Mouse (Mus musculus) gastrocnemius, postnatal 14 days (tissue): ENCODE data around the gene Itgax. TPM values are rescaled to one million over a fixed set of nuclear protein-coding genes. Genes with fewer than 3 reads are reported as not detected.
"Not testable (repeated sequence)": the region's sequence is repeated elsewhere in the genome, so short reads cannot be mapped to it uniquely, and the experiment has no call there.

Experiments
- DNase-seq: peaks from one replicate; pipeline ENCODE4 v3.0.0; 2021; ENCODE audit warnings: mixed read lengths
- intact Hi-C: fragments of 180-260 bp; cut with DNase I; formaldehyde crosslinking; loops from one replicate; pipeline ENCODE4 v1.15.1; 2025; ENCODE audit warnings: low total_unique reads
- total RNA-seq, 2 experiments: library from RNA; stranded (reverse); gene quantifications; 2 replicates each; pipeline ENCODE4 v1.2.3; 2021

Gene Itgax
- total RNA-seq, 2 experiments from 2014 or later, result 0.23 to 0.27 TPM

GRCm38 (mm10) chr7:128154924-128155323 lies 25.6 kb downstream of the Itgax start:
- DNase-seq, result no peak
- intact Hi-C loops, result no loop called here

DNA sequence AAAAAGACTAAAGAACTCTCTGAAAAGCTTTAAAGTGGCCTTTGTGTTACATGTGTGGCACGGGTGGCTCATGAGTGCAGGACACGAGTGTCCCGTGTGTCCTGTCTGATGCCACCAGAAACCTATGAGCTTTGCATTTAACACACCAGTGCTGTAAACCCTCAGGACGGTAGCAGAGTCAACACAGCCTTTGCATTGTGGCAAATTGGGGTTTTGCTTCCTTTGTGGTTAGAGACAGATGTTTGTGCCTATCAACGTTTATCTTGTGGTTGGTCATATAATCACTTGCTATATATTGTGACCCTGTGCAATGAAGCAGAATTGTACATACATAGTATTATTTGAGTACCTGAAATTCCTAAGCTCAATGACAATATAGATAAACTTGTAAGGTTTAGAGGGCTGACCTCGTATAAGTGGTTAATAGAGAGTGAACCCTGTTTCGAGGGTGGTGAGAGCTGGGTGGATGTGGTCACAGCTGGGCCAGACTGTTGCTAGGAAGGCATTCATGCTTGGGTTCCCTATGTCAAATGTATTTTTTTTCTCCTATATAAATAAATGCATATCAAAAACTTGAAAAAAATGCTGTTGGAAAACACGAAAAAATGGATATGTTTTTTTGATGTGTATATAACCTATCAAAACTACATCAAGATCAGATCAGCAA lies 29.5 kb downstream of the Itgax start:
- intact Hi-C loops, DNase-seq: not testable (repeated sequence)

GRCm38 (mm10) chr7:128164001-128164400 lies 34.7 kb downstream of the Itgax start:
- DNase-seq, result no peak
- intact Hi-C loops, result no loop called here

- intact Hi-C loops, result no loop called here
- no peak for DNase-seq
Observed at GRCm38 (mm10) chr7:128166391-128166790, 37.0 kb downstream of the Itgax start.

- no peak for DNase-seq
- intact Hi-C loops, result no loop called here
Observed at GRCm38 (mm10) chr7:128169996-128170395, 40.6 kb downstream of the Itgax start.

- no peak for DNase-seq
Observed at GRCm38 (mm10) chr7:128178385-128178784, 49.0 kb downstream of the Itgax start.

DNA sequence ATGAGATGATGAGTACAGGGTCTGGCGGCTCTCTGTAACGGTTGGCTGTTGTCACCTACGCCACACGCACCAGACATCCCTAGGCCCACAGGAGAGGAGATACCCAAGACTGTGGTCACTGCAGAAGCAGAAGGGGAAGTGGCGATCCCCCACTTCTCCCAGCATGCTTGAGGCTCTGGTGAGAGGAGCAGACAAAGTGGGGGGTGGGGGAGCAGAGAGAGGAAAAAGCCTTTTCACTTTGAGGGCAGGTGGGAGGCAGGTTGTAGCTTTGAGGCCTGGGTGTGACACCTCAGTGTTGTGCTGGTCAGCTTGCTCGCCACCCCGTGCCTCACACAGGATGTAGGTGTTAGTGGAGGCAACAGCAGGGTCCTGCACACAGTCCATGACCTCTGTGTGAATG lies 50.8 kb downstream of the Itgax start:
- intact Hi-C loops, result no loop called here
- DNase-seq, result no peak

More at GRCm38 (mm10) chr7:128178385-128178784, 49.0 kb downstream of the Itgax start:
- intact Hi-C loops, result no loop called here

DNA sequence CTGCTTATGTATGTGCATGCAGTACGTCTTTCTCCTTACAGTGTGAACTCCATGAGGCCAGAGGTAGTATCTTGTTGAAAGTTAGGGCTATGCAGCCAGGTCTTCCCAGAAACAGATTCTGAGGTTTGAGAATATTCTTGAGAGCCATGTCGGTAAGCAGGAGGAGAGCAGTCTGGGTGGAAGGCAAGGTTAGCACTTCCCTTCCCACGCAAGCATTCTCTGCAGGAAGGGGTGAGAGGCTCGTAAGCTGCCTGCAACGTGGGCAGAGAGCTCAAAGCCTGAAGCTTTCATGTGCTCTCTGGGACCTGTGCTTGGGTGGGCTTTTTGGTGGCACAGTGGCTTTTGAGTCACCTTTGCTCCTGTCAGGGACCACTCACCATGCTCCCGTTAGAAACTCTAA lies 51.2 kb downstream of the Itgax start:
- DNase-seq, result no peak
- intact Hi-C loops, result no loop called here

DNA sequence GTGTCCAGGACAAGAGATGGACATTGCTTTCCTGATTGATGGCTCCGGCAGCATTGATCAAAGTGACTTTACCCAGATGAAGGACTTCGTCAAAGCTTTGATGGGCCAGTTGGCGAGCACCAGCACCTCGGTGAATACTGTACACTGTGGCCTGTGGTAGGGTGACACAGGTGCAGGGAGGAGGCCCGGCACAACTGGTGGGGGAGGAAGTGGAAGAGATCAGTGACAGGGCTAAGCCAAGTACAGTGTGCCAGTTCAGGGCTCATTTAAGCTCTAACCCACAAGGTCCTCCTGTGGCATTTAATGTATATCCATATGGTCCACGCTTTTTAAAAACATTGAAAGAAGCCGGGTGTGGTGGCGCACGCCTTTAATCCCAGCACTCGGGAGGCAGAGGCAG lies 52.3 kb downstream of the Itgax start:
- intact Hi-C loops, result no loop called here
- DNase-seq, result no peak

Other genes with a start within 250 kb of the Itgax start
- gene Prss53, start 238.6 kb upstream of the Itgax start, total RNA-seq, result 1 to 10 TPM in 1 of 2 experiments, under 1 TPM in 1; 0.90 to 1.1 TPM
- gene Gm21974, start 234.1 kb upstream of the Itgax start, total RNA-seq, result not detected
- gene Vkorc1, start 233.9 kb upstream of the Itgax start, total RNA-seq, result 10 to 100 TPM; 23.4 to 30.0 TPM
- 100 to 1,000 TPM; 103 to 113 TPM for gene Bckdk, start 225.5 kb upstream of the Itgax start, total RNA-seq
- gene Kat8, start 217.0 kb upstream of the Itgax start, total RNA-seq, result 10 to 100 TPM; 12.5 to 15.2 TPM
- not detected for gene Prss8, start 199.4 kb upstream of the Itgax start, total RNA-seq
- 1 to 10 TPM; 6.5 to 8.2 TPM for gene Prss36, start 182.8 kb upstream of the Itgax start, total RNA-seq
- gene Fus, start 162.1 kb upstream of the Itgax start, total RNA-seq, result 100 to 1,000 TPM; 111 to 123 TPM
- 1 to 10 TPM; 1.8 to 1.9 TPM for gene Pycard, start 135.7 kb upstream of the Itgax start, total RNA-seq
- gene Trim72, start 125.6 kb upstream of the Itgax start, total RNA-seq, result 100 to 1,000 TPM; 246 TPM
- gene Itgam, start 66.9 kb upstream of the Itgax start, total RNA-seq, result 1 to 10 TPM; 1.7 to 1.8 TPM
- not detected for gene Gm49368, start 66.9 kb upstream of the Itgax start, total RNA-seq
- not detected for gene Itgad, start 24.8 kb downstream of the Itgax start, total RNA-seq
- gene Cox6a2, start 76.8 kb downstream of the Itgax start, total RNA-seq, result 1,000 to 10,000 TPM; 1,122 to 1,196 TPM
- gene Armc5, start 107.8 kb downstream of the Itgax start, total RNA-seq, result 1 to 10 TPM; 8.3 to 9.8 TPM
- gene 9130023H24Rik, start 108.5 kb downstream of the Itgax start, total RNA-seq, result 1 to 10 TPM; 2.6 to 3.5 TPM
- gene Tgfb1i1, start 117.3 kb downstream of the Itgax start, total RNA-seq, result 10 to 100 TPM; 19.5 to 20.8 TPM
- not detected for gene Slc5a2, start 136.1 kb downstream of the Itgax start, total RNA-seq
- 1 to 10 TPM; 4.7 to 5.6 TPM for gene BC017158, start 168.6 kb downstream of the Itgax start, total RNA-seq